Mouse (Mus musculus) CD4-positive, CD25-positive, alpha-beta regulatory T cell, adult 2 months (primary cell): ENCODE measurements around the gene Klrb1b.
"Not testable (repeated sequence)": the region's sequence is repeated elsewhere in the genome, so short reads cannot be mapped to it uniquely, and the experiment has no call there.

ENCODE experiments used
- DNase-seq: peaks from one replicate; pipeline ENCODE4 v3.0.0-alpha.2; 2012; ENCODE audit warnings: low read depth, low spot score

Klrb1b gene

DNA sequence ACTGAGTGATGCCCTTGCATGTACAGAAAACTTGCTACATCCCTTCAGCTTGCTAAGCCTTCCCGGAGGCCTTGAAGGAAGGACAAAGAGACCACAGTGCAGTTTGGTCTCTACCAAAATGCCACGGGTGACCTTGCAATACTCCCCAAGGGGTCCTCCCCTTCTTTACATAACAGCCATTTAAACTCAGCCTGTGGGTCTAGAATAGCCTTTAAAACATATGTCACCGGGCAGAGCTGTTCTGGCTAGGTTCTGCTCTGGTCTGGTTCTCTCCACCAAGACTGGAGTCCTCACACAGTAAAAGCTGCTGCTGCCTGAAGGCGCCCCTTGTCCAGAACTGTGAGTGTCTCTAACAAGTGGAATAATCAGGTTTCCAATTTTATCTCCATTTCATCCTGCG lies 25.4 kb downstream of the Klrb1b start:
- not testable (repeated sequence) for DNase-seq

DNA sequence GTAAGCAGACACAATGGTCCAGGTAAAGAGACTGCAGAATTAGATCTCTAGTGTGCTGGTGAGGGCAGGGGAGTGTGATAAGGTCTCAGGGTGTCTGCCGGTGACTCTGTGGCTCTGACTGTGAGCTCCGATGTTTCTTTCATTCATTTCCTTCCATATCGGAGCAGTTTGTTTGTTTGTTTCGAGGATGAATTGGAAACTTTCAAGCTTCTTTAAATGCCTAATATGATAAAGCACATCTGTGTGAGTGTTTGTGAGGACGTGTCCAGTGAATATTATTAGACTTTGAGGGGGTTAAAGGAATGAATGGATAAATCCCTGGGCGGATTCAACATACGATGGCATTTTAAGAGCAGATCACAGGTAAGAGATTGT lies 26.2 kb downstream of the Klrb1b start:
- DNase-seq: no peak

DNA sequence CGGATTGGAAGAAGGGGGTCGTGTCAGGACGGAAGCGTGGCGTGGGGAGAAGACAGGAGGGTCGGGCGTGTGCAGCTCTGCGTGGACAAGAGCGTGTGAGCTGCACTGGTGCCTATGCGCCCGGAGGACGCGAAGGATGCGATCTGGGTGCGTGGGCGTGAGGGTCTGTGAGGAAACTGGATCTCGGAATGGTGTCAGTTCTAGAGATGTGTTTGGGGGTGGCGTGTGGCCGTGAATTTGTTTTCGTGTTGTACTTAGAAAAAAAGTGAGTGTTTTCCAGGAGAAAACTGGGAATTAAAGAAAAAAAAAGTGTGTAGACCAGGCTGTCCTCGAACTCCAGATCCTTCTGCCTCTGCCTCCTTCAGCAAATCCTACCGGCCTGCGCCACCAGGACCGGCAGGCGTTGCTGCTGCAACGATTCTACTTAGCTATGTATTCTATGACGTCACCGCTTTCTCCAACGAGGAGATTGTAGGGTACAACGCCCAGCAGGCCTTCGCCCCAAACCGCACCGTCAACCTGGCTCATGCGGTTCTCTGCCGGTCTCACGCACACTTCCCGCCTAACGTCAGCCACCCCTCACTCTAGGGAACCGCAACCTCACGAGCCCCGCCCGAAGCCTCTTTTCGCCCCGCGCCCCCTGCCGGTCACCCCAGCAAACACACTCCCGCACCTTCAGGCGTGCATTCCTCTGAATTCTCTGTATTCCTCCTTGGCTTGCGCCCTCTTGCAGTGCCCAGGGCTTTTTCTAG lies 26.8 kb downstream of the Klrb1b start:
- peak; percentile 94 for DNase-seq

DNA sequence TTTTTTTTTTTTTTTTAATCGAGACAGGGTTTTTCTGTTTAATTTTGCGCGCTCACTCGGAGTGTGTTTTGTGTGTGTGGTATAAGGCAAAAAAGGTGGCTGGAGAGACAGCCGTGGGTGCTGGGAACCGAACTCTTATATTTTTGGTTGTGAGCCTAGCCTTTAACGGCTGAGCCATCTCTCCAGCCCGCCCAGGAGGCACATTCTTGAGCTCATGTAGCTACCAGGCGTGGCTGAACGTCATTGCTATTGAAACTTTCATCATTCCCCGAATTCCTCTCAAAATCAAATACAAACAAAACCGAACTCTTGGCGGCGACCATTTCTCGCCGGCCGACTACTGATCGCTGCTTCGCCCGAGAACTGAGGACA lies 27.4 kb downstream of the Klrb1b start:
- peak; percentile 89 for DNase-seq

DNA sequence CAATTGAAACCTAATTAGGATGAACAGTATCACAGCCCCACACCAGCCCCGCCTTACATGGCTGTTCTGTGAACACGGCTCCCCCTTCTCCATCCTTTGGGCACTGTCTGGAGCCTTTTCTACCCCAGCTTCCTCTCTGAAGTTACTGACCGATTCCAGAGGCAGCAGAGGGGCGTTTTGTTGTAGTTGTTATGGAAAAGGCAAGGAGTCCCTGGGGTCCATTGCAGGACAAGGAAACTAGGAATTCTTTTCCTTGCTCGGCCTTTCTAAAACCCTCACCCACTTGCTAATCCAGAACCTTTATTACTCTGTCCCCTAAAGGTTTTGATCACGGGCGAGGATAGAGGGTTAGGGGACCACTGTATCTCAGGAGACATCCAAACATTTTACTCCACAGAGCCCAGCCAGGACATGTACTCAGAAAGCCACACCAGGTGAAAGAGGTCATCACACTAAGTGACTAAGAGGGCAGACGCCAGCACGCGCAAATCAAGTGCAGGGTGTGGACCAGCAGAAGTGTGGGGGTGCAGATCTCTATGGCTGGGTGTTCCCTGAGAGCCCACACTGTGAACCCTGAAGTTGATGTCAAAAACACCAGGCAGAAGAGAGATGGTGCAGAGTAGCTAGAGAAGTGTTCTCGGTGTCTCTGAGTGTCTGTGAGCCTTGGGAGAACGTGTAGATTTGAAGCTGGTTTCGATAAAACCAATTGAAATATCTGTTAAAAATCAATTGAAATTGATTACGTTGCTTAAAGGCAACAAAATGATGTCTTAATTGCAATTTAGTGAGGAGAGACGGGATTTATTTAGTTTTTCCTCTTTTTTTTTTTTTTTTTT lies 28.0 kb downstream of the Klrb1b start:
- peak; percentile 55 for DNase-seq

DNA sequence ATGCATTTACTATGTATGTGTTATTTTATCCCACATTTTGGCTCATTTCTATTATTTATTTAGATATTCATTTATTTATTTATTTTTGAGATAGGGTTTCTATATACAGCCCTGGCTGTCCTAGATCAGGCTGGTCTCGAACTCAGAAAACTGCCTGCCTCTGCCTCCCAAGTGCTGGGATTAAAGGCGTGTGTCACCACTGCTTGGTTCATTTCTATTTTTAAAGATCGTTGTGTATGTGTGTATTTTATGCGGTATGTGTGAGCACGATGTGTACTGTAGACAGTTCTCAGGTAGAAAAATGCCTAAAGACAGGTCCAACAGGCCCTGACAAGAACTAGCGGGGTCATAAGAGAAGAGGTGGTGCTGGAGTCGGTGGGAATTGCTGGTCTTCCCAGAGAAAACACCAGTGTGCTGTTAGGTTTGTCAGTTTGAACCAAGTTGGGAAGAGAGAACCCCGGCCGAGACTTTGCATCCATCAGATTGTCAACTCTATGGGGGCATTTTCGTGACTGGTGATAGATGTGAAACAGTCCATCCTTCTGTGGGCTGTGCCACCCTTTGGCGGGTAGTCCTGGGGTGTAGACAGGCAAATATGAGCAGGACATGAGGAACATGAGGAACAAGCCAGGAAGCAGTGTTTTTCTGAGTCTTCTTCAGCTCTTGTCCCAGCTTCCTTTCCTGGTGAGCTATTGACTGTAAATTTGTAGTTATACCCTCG lies 28.8 kb downstream of the Klrb1b start:
- no peak for DNase-seq

DNA sequence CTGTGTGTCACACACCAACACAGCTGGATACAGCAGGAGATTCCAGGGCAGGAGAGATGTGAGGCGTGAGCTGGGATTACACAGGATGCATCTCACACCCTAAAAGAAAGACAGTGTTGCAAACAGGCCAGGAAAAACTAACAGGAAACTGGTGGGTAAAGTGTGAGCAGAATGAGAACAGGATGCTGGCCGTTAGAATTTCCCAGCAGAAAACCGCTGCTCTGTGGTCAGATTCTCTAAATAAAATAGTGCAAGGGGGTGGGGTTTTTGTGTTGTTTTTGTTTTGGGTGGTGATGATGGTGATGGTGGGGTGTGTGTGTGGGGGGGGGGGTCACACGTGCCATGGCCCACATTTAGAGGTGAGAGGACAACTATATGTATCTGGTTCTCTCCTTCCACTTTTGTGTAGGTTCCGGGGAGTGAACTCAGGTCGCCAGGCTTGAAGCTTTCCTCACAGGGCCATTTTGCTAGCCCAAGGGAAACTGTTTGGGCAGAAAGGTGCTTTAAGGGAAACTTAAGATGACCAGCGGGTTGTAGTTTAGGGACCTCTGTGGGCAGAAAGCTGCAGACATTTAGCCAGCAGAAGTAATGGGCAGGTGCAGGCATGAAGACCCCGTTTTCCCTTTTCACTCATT lies 29.7 kb downstream of the Klrb1b start:
- DNase-seq: peak; percentile 56

DNA sequence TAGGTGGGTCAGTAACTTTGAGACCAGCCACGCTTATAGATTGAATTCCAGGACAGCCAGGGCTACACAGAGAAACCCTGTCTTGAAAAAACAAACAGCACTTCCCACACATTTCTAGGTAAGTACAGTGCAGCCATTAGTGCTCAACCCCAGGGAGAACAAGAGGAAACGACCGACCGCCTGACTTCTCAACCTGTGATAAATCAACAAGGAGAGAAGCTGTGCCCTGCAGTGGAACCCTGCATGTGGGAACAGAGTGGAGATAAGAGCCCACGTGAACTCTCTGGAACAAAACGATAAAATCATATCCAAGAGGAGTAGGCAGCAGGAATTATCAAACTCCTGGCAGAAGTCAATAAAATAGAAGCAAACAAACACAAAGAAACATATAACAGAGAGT lies 32.4 kb downstream of the Klrb1b start:
- DNase-seq: no peak

DNA sequence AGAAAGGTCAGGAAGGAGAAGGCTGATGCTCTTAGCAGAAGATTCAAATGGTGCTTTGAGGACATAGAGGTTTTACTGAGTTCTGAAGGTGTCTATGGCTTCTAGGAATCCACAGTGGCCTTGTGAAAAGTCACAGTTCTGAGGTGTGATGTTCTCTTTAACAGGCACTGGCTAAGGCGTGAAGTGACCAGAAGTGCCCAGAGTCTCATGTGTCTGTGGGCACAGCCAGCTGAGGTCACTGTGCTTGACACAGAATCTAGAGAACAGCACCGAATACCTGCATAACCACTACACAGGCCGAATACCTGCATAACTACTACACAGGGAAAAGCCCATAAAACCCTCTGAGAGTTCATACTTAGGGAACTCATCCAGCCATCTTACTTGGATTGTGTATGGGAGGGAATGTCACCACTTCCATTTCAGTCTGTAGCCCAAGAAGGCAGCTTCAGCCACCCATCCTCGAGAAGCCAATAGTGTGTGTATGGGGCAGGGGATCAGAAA lies 35.6 kb downstream of the Klrb1b start:
- not testable (repeated sequence) for DNase-seq

DNA sequence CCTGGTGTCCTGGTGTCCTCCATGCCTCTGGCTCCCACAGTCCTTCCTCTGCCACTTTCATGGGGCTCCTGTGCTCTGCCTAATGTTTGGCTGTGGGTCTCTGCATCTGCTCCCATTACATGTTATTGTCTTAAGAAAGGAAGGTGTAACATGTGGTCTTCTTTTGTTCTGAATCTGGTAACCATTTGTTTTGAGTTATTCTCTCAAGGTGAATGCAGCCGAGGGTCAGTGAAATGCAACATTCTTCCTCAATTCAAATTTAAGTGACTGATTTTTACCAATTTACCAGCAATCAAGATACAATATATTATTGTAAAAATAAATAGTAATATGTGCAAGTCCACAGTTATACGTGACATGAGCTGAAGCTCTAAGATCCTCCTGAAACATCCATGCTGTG lies 37.0 kb downstream of the Klrb1b start, which contains the start of gene Klrb1c:
Gene Klrb1c, minus strand, starts transcription at position 101 of the 400 bp plus-strand sequence.
- DNase-seq: no peak

DNA sequence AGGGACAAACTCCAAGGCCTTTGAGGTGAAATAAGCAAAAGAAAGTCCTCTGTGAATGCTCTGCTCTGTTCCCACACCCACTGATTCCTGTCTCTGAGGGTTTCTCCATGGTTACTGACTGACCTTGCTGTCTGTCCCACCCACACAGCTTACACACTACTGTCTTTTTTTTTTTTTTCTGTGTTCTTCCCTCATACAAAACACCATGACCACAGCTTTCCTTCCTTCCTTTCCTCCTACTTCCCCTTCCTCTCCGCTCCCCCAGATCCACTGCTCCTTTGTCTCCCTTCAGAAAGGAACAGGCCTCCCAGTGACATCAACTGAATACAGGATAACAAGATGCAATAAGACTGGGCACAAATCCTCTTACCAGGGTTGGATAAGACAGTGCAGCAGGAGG lies 37.6 kb downstream of the Klrb1b start:
- no peak for DNase-seq

DNA sequence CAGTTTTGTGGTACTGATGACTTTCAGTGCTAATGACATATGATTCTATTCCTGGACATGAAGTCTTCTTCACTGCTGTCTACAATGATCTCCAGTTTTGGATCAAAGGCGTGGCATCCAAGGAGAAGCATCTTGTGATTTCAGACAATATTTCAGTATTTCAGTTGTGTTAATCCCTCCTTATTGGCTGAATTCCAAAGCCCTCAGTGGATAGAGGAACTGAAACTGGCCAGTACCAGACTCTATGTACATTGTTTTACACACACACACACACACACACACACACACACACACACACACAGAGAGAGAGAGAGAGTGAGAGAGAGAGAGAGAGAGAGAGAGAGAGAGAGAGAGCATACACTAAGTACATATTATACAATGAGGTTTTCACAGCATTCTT lies 39.7 kb downstream of the Klrb1b start:
- DNase-seq: not testable (repeated sequence)

DNA sequence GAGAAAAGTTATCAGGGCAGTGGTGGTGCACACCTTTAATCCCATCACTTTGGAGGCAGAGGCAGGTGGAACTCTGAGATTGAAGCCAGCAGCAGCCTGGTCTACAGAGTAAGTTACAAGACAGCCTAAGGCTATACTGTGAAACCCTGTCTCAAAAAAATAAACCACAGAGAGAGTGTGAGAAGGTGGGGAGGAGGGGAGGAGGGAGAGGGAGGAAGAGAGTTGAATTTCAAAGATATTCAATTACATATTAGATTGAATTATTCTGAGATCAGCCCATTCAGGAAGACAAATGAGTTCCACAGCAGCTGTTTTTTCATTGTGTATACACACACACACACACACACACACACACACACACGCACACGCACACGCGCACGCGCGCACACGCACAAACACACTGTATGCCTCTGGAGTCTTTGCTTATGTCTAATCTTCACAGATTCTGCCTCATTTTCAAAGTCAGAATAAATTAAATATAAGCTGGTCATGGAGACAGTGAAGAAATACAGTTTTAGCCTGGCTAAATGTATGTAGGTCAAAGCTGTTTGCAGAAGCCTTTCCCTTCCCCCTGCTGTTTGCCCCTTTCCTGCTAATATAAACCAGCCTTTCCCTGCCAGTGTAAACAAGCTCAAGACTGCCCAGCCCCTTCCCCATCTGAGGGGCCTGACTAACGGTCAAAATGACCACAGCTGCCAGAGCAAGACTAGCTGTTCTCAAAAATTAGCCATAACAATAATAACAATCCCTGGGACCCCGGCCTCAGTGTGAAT lies 56.5 kb downstream of the Klrb1b start:
- DNase-seq: no peak

DNA sequence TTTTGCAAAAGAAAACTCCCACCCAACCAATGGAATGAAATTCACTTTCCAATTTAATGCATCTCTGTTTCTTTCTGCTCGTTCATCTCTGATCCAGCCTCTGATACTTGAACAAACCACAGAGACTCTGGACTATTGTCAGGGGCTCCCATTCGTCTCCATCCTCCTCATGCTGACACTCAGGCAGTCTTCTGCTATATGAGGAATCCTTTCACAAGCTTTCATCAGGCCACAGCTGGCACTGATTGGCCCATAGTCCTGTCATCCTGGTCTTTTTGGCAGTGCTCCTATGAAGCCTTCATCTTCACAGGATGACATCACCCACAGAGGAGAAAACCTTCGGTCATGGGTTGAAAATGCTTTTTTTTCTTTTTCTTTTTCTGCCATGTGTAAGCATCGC lies 58.1 kb downstream of the Klrb1b start:
- no peak for DNase-seq

DNA sequence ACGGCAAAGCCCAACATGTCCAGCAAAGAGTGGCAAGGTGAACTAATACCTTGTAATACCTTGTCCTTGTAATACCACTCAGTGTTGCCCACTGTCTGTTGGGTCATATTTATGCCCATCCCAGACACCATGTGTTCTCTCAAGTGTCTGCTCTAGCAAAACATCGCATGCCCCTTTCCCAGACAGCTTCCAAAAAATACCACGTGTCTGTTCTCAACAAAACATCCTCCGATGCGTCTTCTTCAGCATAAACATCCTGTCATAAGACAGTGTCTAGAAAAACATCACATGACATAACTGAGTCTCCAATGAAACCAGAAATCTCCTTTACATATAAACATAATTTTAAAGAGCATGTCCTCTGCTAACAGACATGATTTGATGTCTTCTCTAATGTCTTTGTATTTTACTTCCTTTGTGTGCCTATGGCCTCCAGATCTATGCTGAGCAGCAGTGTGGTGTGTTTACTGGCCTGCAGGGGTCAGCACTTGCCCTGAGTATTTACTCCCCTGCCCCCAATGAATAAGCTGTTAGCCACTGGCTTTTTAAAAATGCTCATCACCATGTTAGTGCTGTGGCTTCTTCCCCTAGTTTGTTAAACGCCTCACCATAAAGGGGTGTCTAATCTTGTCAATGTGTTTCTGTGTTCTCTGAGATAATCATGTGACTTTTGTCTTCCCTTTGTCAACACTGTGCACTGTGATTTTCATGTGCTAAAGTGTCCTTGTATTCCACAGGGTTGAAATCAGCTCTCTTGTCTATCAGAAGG lies 59.5 kb downstream of the Klrb1b start:
- peak; percentile 84 for DNase-seq

DNA sequence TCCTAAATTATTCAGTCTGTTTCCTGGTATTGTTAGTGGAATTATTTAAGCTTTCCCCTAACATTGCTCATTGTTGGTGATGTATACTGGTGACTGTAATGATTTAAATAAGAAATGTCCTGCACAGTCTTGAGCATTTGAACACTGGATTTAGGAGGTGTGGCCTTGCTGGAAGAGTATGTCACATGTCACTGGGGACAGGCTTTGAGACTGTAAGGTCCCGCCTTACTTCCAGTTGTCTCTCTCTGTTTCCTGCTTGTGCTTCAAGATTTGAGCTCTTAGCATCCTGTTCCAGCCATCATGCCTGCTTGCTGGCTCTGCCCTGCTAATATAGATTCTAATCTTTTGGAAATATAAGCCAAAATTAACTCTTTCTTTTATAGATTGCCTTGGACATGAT lies 60.9 kb downstream of the Klrb1b start:
- DNase-seq: peak; percentile 22

DNA sequence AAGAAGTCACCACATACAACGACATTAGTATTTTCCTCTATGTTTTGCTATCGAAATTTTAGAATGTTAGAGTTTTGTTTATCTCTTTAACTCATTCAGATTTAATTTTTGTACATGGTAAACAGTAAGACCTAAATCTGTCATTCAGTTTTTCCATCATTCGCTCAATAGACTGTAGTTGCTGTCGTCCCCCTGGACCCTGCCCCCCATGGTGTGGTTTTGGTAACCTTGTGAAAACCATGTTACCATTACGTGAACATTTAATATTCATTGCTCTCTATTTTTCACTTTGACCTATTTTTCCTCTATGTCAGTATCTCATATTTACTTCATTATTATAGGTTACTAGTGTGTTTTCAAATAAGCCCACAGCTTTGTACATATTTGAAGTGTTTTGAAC lies 61.5 kb downstream of the Klrb1b start:
- DNase-seq: peak; percentile 52

DNA sequence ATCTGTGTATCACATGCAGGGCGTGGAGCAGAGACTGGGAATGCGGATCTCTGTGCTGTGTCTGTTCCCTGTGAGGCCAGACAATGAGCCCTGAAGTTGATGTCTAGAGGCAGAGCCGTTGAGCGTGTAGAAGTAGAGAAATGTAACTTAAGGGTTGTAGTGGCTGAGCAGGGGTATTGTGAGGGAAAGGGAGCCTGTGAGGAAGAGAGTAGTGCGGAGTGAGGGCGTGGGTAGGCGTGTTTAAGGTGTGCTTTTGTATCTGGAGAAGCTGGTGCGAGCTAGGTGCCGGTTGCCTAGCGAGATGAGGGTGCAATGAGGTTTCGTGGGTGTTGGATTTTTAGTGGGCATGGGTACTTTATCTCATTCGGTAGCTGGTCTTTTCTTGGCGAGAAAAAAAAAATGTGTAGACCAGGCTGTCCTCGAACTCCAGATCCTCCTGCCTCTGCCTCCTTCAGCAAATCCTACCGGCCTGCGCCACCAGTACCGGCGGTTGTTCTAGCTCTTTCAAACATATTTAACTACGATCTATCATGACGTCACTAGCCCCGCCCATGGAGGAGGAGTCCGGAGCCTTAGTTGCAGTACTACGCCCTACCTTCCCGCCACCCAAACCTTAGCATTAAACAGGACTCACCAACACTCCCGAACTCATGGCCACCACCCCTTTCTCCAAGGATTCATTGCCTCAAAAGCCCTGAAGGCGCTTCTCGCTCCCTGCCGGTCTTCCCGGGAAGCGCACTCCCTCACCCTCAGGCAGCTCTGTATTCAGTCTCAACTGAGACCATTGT lies 62.2 kb downstream of the Klrb1b start:
- DNase-seq: peak; percentile 95
